Mouse (Mus musculus) brain, embryonic 14.5 days (tissue): ENCODE measurements around the gene Rsg1.

Experiments used
- CTCF ChIP-seq: fragments of 200-500 bp; IDR thresholded peaks from 2 replicates; pipeline ENCODE4 v1.5.1; 2012; ENCODE audit warnings: inconsistent platforms, mild to moderate bottlenecking, moderate library complexity, borderline replicate concordance; ENCODE audit not compliant: insufficient read depth, insufficient read length; ENCODE audit errors: extremely low read depth
- POLR2A ChIP-seq: fragments of 200-500 bp; IDR thresholded peaks from 2 replicates; pipeline ENCODE4 v1.6.1; 2012; ENCODE audit warnings: mild to moderate bottlenecking, inconsistent platforms, borderline replicate concordance; ENCODE audit not compliant: poor library complexity, insufficient read depth, insufficient read length, severe bottlenecking; ENCODE audit errors: extremely low read depth

- no peak for TF ChIP-seq CTCF
- no peak for TF ChIP-seq POLR2A
These were observed 21.9 kb downstream of the Rsg1 start for GRCm38 (mm10) chr4:141235537-141236111.
